ENCODE assay signal across 20 mouse cellular contexts in the genomic region with DNA sequence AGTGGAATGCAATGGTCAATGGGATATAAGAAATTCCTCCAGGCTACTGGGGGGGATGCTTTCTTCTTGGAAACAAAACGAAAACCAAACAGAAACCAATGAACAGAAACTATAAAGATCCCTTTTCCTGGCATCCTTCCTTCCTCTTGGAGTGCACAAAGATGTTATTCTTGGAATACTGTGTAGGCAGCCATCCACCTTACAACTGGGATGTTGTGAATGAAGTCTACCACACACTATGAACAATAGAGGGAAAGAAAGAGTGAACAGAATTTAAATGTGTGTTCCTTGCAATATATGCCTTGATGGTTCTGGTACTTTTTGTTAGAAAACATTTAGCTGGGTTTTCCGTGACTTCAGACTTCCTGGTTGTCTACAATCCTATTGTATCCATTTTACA.
"Had no signal": no experiment of that assay in that cellular context is flagged by ENCODE, and none has a peak within 500 bp of the region (broad histone marks: within the 10 kb centered on the region; RNA-seq: fewer than 3 reads in every experiment).

No protein-coding gene starts in this region.

- DNase-seq: cerebellum, adult 8-10 months; cerebellum, adult 9-10 months; cerebellum, adult 9-11 months; cerebellum, postnatal 10 days; cerebellum, postnatal 14 days; cerebellum, postnatal 25 days; cerebellum, postnatal 36 days; embryo, embryonic 11 days; forebrain, postnatal 0 days; gastrocnemius, adult 2 months; gastrocnemius, postnatal 10 days; gastrocnemius, postnatal 14 days; gastrocnemius, postnatal 25 days; gastrocnemius, postnatal 36 days; heart, adult 18-20 months; heart, adult 2 months had no signal

- ATAC-seq: forebrain, embryonic 13.5 days; forebrain, embryonic 14.5 days; forebrain, embryonic 15.5 days; forebrain, embryonic 16.5 days; forebrain, postnatal 0 days had no signal
